Mouse (Mus musculus) cerebellum, adult 2 months (tissue): ENCODE results near the gene Pla2g5.

Experiments used
- CTCF ChIP-seq: fragments of 200-500 bp; IDR thresholded peaks from 2 replicates; pipeline ENCODE4 v1.5.1; 2011; ENCODE audit warnings: low read depth, mild to moderate bottlenecking, control low read depth, low read length, moderate library complexity, borderline replicate concordance; ENCODE audit not compliant: insufficient read depth
- POLR2A ChIP-seq: fragments of 200-500 bp; IDR thresholded peaks from 2 replicates; pipeline ENCODE4 v1.6.1; 2011; ENCODE audit warnings: low read length, control low read depth, borderline replicate concordance; ENCODE audit not compliant: insufficient read depth

GRCm38 (mm10) chr4:138824660-138825059, 38.6 kb downstream of the Pla2g5 start:
- no peak for TF ChIP-seq CTCF
- TF ChIP-seq POLR2A = no peak
